Mouse (Mus musculus) lung, postnatal 0 days (tissue): ENCODE results near the gene Fanci. TPM values are rescaled to one million over a fixed set of nuclear protein-coding genes. Genes with fewer than 3 reads are reported as not detected.

Experiments used
- ATAC-seq: fragments of 200-750 bp; cut with Nextera tagmentation; 2 replicates; pipeline ENCODE4 v1.8.0; 2017; ENCODE audit warnings: moderate library complexity
- DNase-seq: peaks from one replicate; pipeline ENCODE4 v3.0.0-alpha.2; 2016; ENCODE audit warnings: low spot score
- H3K27ac ChIP-seq: fragments of 300-500 bp; sonication (generic); 2 replicates; pipeline ENCODE4 v1.5.1; 2014; ENCODE audit warnings: antibody characterized with exemption, mild to moderate bottlenecking, low read length, mixed read lengths
- H3K27me3 ChIP-seq: fragments of 300-500 bp; sonication (generic); replicated peaks from 2 replicates; pipeline ENCODE4 v1.6.1; 2014; ENCODE audit warnings: low read length, mixed read lengths; ENCODE audit not compliant: insufficient read depth
- H3K36me3 ChIP-seq: fragments of 300-500 bp; sonication (generic); 2 replicates; pipeline ENCODE4 v1.6.1; 2014; ENCODE audit warnings: low read length, mixed read lengths; ENCODE audit not compliant: insufficient read depth
- H3K4me1 ChIP-seq: fragments of 300-500 bp; sonication (generic); 2 replicates; pipeline ENCODE4 v1.6.1; 2014; ENCODE audit warnings: antibody characterized with exemption, low read depth, low read length, mixed read lengths; ENCODE audit not compliant: insufficient read depth
- H3K4me2 ChIP-seq: fragments of 300-500 bp; sonication (generic); replicated peaks from 2 replicates; pipeline ENCODE4 v1.6.1; 2014; ENCODE audit warnings: low read depth, mild to moderate bottlenecking, low read length, moderate library complexity, mixed read lengths
- H3K4me3 ChIP-seq: fragments of 300-500 bp; sonication (generic); 2 replicates; pipeline ENCODE4 v1.5.1; 2014; ENCODE audit warnings: low read depth, low read length
- H3K9ac ChIP-seq: fragments of 300-500 bp; sonication (generic); replicated peaks from 2 replicates; pipeline ENCODE4 v1.6.1; 2014; ENCODE audit warnings: low read depth, mild to moderate bottlenecking
- H3K9me3 ChIP-seq: fragments of 300-500 bp; sonication (generic); 2 replicates; pipeline ENCODE4 v1.6.1; 2016; ENCODE audit warnings: low read length, mixed read lengths
- CTCF ChIP-seq: IDR thresholded peaks from 2 replicates; pipeline ENCODE4 v1.5.1; 2016; ENCODE audit warnings: antibody characterized with exemption, mild to moderate bottlenecking
- EP300 ChIP-seq: IDR thresholded peaks from 2 replicates; pipeline ENCODE4 v1.6.1; 2016; ENCODE audit warnings: antibody characterized with exemption, mild to moderate bottlenecking, control low read depth
- WGBS: fragments of 180-500 bp; shearing (Covaris S2); extraction: QIAGEN DNeasy Blood & Tissue Kit; methylation state at CpG from one replicate; pipeline ENCODE4 v1.1.7; 2014; 5-methylcytosine and 5-hydroxymethylcytosine counted together
- polyA plus RNA-seq: library from polyadenylated mRNA; unstranded; fragments of >200 nt; fragmentation: Nextera tagmentation; extraction: Ambion mirVana; gene quantifications from 2 replicates; pipeline ENCODE4 v1.2.1, GENCODE M21; 2015

Gene Fanci
- polyA plus RNA-seq, 1 experiment from 2014 or later, result 0.50 TPM

DNA sequence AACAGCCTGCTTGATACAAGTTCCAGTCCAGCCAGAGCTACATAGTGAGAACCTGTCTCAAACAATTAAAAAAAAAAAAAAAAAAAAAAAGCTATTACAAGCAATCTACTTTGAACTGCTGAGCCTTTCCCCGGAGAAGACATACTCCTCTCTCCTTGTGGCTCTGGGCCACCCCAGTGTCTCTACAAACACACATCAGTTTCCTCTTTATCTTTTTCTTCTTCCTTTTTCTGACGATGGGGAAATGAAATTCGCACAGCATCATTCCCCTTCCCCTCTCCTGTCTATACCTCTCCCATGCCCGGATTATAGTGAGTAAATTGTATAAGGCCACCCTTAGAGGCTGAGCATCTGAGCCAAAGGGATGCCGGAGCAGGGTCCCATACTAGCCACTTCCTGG lies 23.1 kb upstream of the Fanci start:
- no peak for TF ChIP-seq CTCF
- no peak for TF ChIP-seq EP300
- DNase-seq (no peak), ATAC-seq (no peak)
- Histone ChIP-seq H3K4me2 (no peak overlapping the region), H3K27ac (no peak overlapping the region), H3K27me3 (no peaks in the 10 kb centered on the region), H3K4me1 (no peaks in the 10 kb centered on the region), H3K9ac (no peak overlapping the region), H3K36me3 (no peaks in the 10 kb centered on the region), H3K9me3 (no peaks in the 10 kb centered on the region), H3K4me3 (no peak overlapping the region)
- WGBS, result 73% methylated on average over 5 of the region's 5 CpGs

- no peak for ATAC-seq
- TF ChIP-seq EP300 (no peak), CTCF (no peak)
- Histone ChIP-seq H3K9ac (no peak overlapping the region), H3K4me3 (no peak overlapping the region), H3K27me3 (no peaks in the 10 kb centered on the region), H3K27ac (no peak overlapping the region), H3K9me3 (no peaks in the 10 kb centered on the region), H3K4me1 (no peaks in the 10 kb centered on the region), H3K4me2 (no peak overlapping the region), H3K36me3 (no peaks in the 10 kb centered on the region)
- 26% methylated on average over 4 of the region's 4 CpGs for WGBS
- DNase-seq, result no peak
Measured at GRCm38 (mm10) chr7:79369416-79369815, 22.3 kb upstream of the Fanci start.

- ATAC-seq (peak; percentile 77), DNase-seq (peak; percentile 78)
- Histone ChIP-seq H3K4me1 (no peaks in the 10 kb centered on the region), H3K36me3 (no peaks in the 10 kb centered on the region), H3K27me3 (no peaks in the 10 kb centered on the region), H3K27ac (no peak overlapping the region), H3K4me3 (no peak overlapping the region), H3K4me2 (no peak overlapping the region), H3K9me3 (no peaks in the 10 kb centered on the region), H3K9ac (no peak overlapping the region)
- 29% methylated on average over 10 of the region's 10 CpGs for WGBS
- TF ChIP-seq EP300, result no peak
- peak; percentile 98 for TF ChIP-seq CTCF
Measured at GRCm38 (mm10) chr7:79371321-79371879, 20.3 kb upstream of the Fanci start.

DNA sequence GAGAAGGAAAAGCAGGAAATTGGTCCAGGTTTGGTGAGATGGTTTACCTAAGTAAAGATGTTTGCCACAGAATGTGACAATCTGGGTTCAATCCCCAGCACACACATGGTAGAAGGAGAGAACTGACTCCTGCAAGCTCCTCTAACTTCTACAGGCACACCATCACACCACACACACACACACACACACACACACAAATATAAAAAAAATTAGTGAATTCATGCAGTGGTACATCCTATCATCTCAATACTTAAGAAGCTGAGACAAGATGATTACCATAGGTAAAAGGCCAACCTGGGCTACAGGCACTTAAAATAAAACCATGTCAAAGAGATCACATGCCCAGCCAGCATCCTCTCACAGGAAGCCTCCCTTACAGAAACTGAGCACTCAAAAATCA lies 17.7 kb upstream of the Fanci start:
- H3K27ac ChIP-seq, result no peak overlapping the region
- H3K4me3 ChIP-seq, result no peak overlapping the region
- DNase-seq, result no peak
- H3K4me2 ChIP-seq, result no peak overlapping the region
- H3K4me1 ChIP-seq, result no peaks in the 10 kb centered on the region
- H3K9me3 ChIP-seq, result no peaks in the 10 kb centered on the region
- no peak for ATAC-seq
- TF ChIP-seq CTCF (no peak), EP300 (no peak)
- no peaks in the 10 kb centered on the region for H3K27me3 ChIP-seq
- H3K36me3 ChIP-seq, result no peaks in the 10 kb centered on the region
- no peak overlapping the region for H3K9ac ChIP-seq

- Histone ChIP-seq H3K27ac (no peak overlapping the region), H3K4me2 (no peak overlapping the region), H3K9me3 (no peaks in the 10 kb centered on the region), H3K9ac (no peak overlapping the region), H3K4me3 (no peak overlapping the region), H3K27me3 (no peaks in the 10 kb centered on the region), H3K36me3 (no peaks in the 10 kb centered on the region), H3K4me1 (no peaks in the 10 kb centered on the region)
- ATAC-seq (no peak), DNase-seq (no peak)
- TF ChIP-seq EP300, result no peak
- no peak for TF ChIP-seq CTCF
- 63% methylated on average over 5 of the region's 5 CpGs for WGBS
Measured at GRCm38 (mm10) chr7:79375594-79375993, 16.1 kb upstream of the Fanci start.

GRCm38 (mm10) chr7:79376516-79377275 lies 15.0 kb upstream of the Fanci start:
- DNase-seq (peak; percentile 71), ATAC-seq (peak; percentile 90)
- no peak for TF ChIP-seq CTCF
- no peak for TF ChIP-seq EP300
- no peaks in the 10 kb centered on the region for H3K27me3 ChIP-seq
- WGBS, result 70% methylated on average over 10 of the region's 10 CpGs
- no peak overlapping the region for H3K9ac ChIP-seq
- H3K36me3 ChIP-seq, result no peaks in the 10 kb centered on the region
- H3K9me3 ChIP-seq, result no peaks in the 10 kb centered on the region
- H3K4me1 ChIP-seq, result no peaks in the 10 kb centered on the region
- H3K4me3 ChIP-seq, result no peak overlapping the region
- H3K27ac ChIP-seq, result peak overlapping the region; percentile 38; the same call in 1 of the 2 replicates
- H3K4me2 ChIP-seq, result no peak overlapping the region
